Mouse (Mus musculus) bone marrow, adult 2 months (tissue): ENCODE measurements at regions not wholly inside any gene's neighbourhood (a gene's known extent, or its start where the extent isn't known, plus 50 kb on each side); places are given as distances from the start of the nearest gene placed in this dataset.

Experiments used
- CTCF ChIP-seq: fragments of 200-500 bp; IDR thresholded peaks from 2 replicates; pipeline ENCODE4 v1.5.1; 2011; ENCODE audit warnings: low read length, control low read depth; ENCODE audit not compliant: control insufficient read depth, insufficient read depth
- POLR2A ChIP-seq: fragments of 200-500 bp; IDR thresholded peaks from 2 replicates; pipeline ENCODE4 v1.6.1; 2011; ENCODE audit warnings: low read depth, mild to moderate bottlenecking, control low read depth, low read length, borderline replicate concordance; ENCODE audit not compliant: control insufficient read depth

GRCm38 (mm10) chr2:172642616-172643015, 93.2 kb downstream of the Tfap2c start:
- no peak for TF ChIP-seq POLR2A
- no peak for TF ChIP-seq CTCF
